Mouse (Mus musculus) myocyte (in vitro differentiated cells): ENCODE results near the gene Adgrl2.

Experiments
- CEBPB ChIP-seq: IDR thresholded peaks from 2 replicates; pipeline ENCODE4 v1.6.1; 2011; ENCODE audit warnings: mild to moderate bottlenecking, moderate library complexity; ENCODE audit not compliant: poor library complexity, insufficient read depth, severe bottlenecking
- MAX ChIP-seq: IDR thresholded peaks from one replicate; pipeline ENCODE4 v1.6.1; 2011; ENCODE audit warnings: low read depth, mild to moderate bottlenecking, control low read depth
- MYOG ChIP-seq, 3 experiments: IDR thresholded peaks; one replicate each; pipeline ENCODE4 v1.6.1; 2011; ENCODE audit warnings: control low read depth in 2 of 3, low read depth in 2 of 3, mild to moderate bottlenecking in 2 of 3; ENCODE audit not compliant: insufficient read length in 2 of 3, control insufficient read depth in 1 of 3, insufficient read depth in 1 of 3
- POLR2A ChIP-seq: IDR thresholded peaks from one replicate; pipeline ENCODE4 v1.6.1; 2011; ENCODE audit warnings: low read depth, mild to moderate bottlenecking, control low read depth, moderate library complexity; ENCODE audit not compliant: insufficient read length
- POLR2AphosphoS2 ChIP-seq: IDR thresholded peaks from one replicate; pipeline ENCODE4 v1.6.1; 2011; ENCODE audit warnings: low read depth, control low read depth; ENCODE audit not compliant: insufficient read length
- TCF12 ChIP-seq: IDR thresholded peaks from one replicate; pipeline ENCODE4 v1.6.1; 2011; ENCODE audit warnings: mild to moderate bottlenecking, control low read depth; ENCODE audit not compliant: poor library complexity, insufficient read depth, severe bottlenecking
- USF1 ChIP-seq: IDR thresholded peaks from one replicate; pipeline ENCODE4 v1.6.1; 2011; ENCODE audit warnings: low read depth, mild to moderate bottlenecking, control low read depth, moderate library complexity

- no peak for TF ChIP-seq POLR2A
- TF ChIP-seq USF1, result no peak
- TF ChIP-seq MAX, result no peak
- no peak for TF ChIP-seq TCF12
- TF ChIP-seq POLR2AphosphoS2, result no peak
- no peak for TF ChIP-seq MYOG (IDR thresholded peaks at IDR 0.05; ENCODE audit: control insufficient read depth in 1 of 3, insufficient read depth in 1 of 3, insufficient read length in 2 of 3, low read depth in 2 of 3)
- no peak for TF ChIP-seq CEBPB
These were observed 135.9 kb downstream of the Adgrl2 start for GRCm38 (mm10) chr3:148854306-148854910.
